Mouse (Mus musculus) megakaryocyte progenitor cell, adult 5-6 weeks (primary cell): ENCODE results near the gene Jund. TPM values are rescaled to one million over a fixed set of nuclear protein-coding genes. Genes with fewer than 3 reads are reported as not detected.
A peak's percentile ranks its signal among the peaks of the same experiment; 100 is the strongest.

Experiments
- ATAC-seq: replicated peaks from 2 replicates; pipeline ENCODE4 v1.8.0; 2016; ENCODE audit warnings: mild to moderate bottlenecking, moderate TSS enrichment, inconsistent platforms; ENCODE audit not compliant: poor library complexity
- total RNA-seq, 2 experiments: library from RNA; stranded (forward) in 1 of 2; stranded (reverse) in 1 of 2; fragments of 157-497, 149-512 nt in 1 of 2; fragments of 200-1000 nt in 1 of 2; gene quantifications; 2 replicates each; pipeline versions ENCODE4 v1.2.3 to v1.2.4; 2015 to 2017

The Jund gene
- total RNA-seq (2015) (16.1 and 29.1 TPM in 2 replicates), total RNA-seq (2017) (19.8 and 21.0 TPM in 2 replicates)

GRCm38 (mm10) chr8:70698310-70699109 lies at the start of gene Jund:
TSS of gene Jund (plus strand) at chr8:70698949.
- ATAC-seq, result peak; percentile 64

GRCm38 (mm10) chr8:70649324-70649723 lies 49.4 kb upstream of the Jund start:
- peak; percentile 85 for ATAC-seq

- ATAC-seq, result no peak
Measured at GRCm38 (mm10) chr8:70650351-70650750, 48.4 kb upstream of the Jund start.

- ATAC-seq, result peak; percentile 67
Measured at GRCm38 (mm10) chr8:70653226-70653625, 45.5 kb upstream of the Jund start.

- no peak for ATAC-seq
Measured at GRCm38 (mm10) chr8:70654121-70654520, 44.6 kb upstream of the Jund start.

- no peak for ATAC-seq
Measured at GRCm38 (mm10) chr8:70655469-70655868, 43.3 kb upstream of the Jund start.

GRCm38 (mm10) chr8:70656193-70656790 lies 42.5 kb upstream of the Jund start:
- no peak for ATAC-seq

GRCm38 (mm10) chr8:70657214-70657613 lies 41.5 kb upstream of the Jund start:
- ATAC-seq, result no peak

GRCm38 (mm10) chr8:70657739-70658138 lies 41.0 kb upstream of the Jund start:
- ATAC-seq, result no peak

- peak; percentile 51 for ATAC-seq
Measured at GRCm38 (mm10) chr8:70658897-70659603, 39.7 kb upstream of the Jund start.

GRCm38 (mm10) chr8:70659604-70660272 lies 39.0 kb upstream of the Jund start:
- ATAC-seq, result peak; percentile 92

- peak; percentile 9; the same call in 1 of the 2 replicates for ATAC-seq
Measured at GRCm38 (mm10) chr8:70660273-70660725, 38.5 kb upstream of the Jund start, which contains the start of gene Pgpep1. TSS of gene Pgpep1 (minus strand) at chr8:70660388.

- ATAC-seq, result no peak
Measured at GRCm38 (mm10) chr8:70663691-70664090, 35.1 kb upstream of the Jund start.

- no peak for ATAC-seq
Measured at GRCm38 (mm10) chr8:70664631-70665030, 34.1 kb upstream of the Jund start.

- no peak for ATAC-seq
Measured at GRCm38 (mm10) chr8:70665599-70665998, 33.1 kb upstream of the Jund start.

- peak; percentile 61 for ATAC-seq
Measured at GRCm38 (mm10) chr8:70667071-70667470, 31.7 kb upstream of the Jund start.

- ATAC-seq, result no peak
Measured at GRCm38 (mm10) chr8:70671615-70672324, 27.0 kb upstream of the Jund start.

- no peak for ATAC-seq
Measured at GRCm38 (mm10) chr8:70672325-70673078, 26.2 kb upstream of the Jund start.

GRCm38 (mm10) chr8:70673079-70673856 lies 25.5 kb upstream of the Jund start, which contains the start of gene Lsm4:
TSS of gene Lsm4 (plus strand) at chr8:70673248.
- ATAC-seq, result peak; percentile 87
